Mouse (Mus musculus): ENCODE measurements around the gene Lrrc34. TPM values are rescaled to one million over a fixed set of nuclear protein-coding genes. Genes with fewer than 3 reads are reported as not detected.

Lrrc34 gene
- 0.53 and 0.58 TPM in 2 replicates for polyA plus RNA-seq (2012; rRNA removed)

GRCm38 (mm10) chr3:30647440-30648090 lies at the start of gene Lrrc34:
Gene Lrrc34, minus strand, starts transcription at chr3:30647869.

GRCm38 (mm10) chr3:30644207-30644606 lies 3.5 kb downstream of the Lrrc34 start, which contains the start of gene Lrriq4:
Gene Lrriq4, plus strand, starts transcription at chr3:30644507.

GRCm38 (mm10) chr3:30602065-30602739 lies 45.5 kb downstream of the Lrrc34 start, which contains the start of gene Mynn:
Gene Mynn, plus strand, starts transcription at chr3:30602065.

DNA sequence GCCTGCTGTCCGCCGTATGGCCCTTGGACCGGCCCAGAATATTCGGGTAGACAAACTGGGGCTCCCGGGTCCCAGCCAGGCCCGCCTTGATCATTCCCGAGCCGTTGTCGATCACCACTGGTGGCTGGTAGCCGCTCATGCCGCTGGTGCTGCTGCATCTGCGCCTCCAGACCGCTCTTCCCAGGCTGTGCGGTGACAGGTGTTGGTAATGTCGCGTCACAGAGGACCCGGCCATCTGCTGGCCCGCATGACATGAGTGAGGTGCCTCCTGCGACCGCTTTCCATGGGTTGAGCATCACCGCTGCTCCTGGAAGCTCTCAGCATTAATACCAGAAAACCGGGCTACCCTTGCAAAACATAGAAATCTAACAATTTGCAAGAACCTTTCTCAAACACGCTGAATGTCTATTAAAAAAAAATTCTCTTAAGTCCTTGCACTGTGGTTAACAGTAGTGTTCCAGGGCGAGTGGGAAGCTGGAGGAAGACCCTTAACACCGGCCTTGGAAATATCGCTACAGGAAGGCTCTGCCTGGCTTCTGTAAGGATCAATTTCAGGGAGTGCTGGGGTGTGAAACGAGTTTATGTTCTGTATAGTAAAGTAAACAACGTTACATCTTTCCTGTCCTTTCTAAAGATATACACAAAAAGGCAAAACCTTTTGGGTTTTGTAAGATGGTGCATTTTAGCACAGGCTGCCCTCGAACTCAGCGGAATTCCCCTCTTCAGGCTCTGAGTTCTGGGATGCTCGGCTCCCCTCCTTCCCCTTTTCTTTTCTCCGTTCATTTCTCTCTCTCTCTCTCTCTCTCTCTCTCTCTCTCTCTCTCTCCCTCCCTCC lies 47.7 kb downstream of the Lrrc34 start, which contains the start of gene Actrt3:
Gene Actrt3, minus strand, starts transcription at position 229 of the 835 bp plus-strand sequence.

Other genes starting within 250 kb of the Lrrc34 start
- 4.8 and 9.6 TPM in 2 replicates for gene Mecom, start 99.9 kb downstream of the Lrrc34 start, polyA plus RNA-seq (2012; rRNA removed)
- 0.13 and 0.15 TPM in 2 replicates for gene Actrt3, start 47.9 kb downstream of the Lrrc34 start, polyA plus RNA-seq (2012; rRNA removed)
- 22.0 and 25.5 TPM in 2 replicates for gene Mynn, start 45.8 kb downstream of the Lrrc34 start, polyA plus RNA-seq (2012; rRNA removed)
- gene Lrriq4, start 3.4 kb downstream of the Lrrc34 start, polyA plus RNA-seq (2012; rRNA removed), result not detected in 2 replicates
- 0.10 TPM in 1 of 2 replicates, not detected in the other for gene Lrrc31, start 52.0 kb upstream of the Lrrc34 start, polyA plus RNA-seq (2012; rRNA removed)
- gene Samd7, start 98.4 kb upstream of the Lrrc34 start, polyA plus RNA-seq (2012; rRNA removed), result 0.05 and 0.06 TPM in 2 replicates
- 51.7 and 52.8 TPM in 2 replicates for gene Sec62, start 145.0 kb upstream of the Lrrc34 start, polyA plus RNA-seq (2012; rRNA removed)
- gene Gpr160, start 208.1 kb upstream of the Lrrc34 start, polyA plus RNA-seq (2012; rRNA removed), result 0.69 and 0.90 TPM in 2 replicates